In genomic region chr11:61929323-61930097, GRCm38 (mm10) we compare ENCODE assay signal across 8 mouse cellular contexts. TPM values are rescaled to one million over a fixed set of nuclear protein-coding genes. Genes with fewer than 3 reads are reported as not detected.
A peak's percentile ranks its signal among the peaks of the same experiment; 100 is the strongest.
DNase-seq lines count a peak whose midpoint lies in the region; ATAC-seq and TF ChIP-seq lines count a peak whose summit lies in the region.

No protein-coding gene starts in this region.

- TF ChIP-seq CTCF in kidney, adult 2 months (conservative IDR thresholded peaks at IDR 0.05; ENCODE audit: insufficient read depth, insufficient read length, low read depth, low read length), result no peak
- no peak for TF ChIP-seq CTCF in MEL (IDR thresholded peaks at IDR 0.05 in 2 of 3, conservative IDR thresholded peaks at IDR 0.05 in 1 of 3; ENCODE audit: control insufficient read depth in 1 of 3, insufficient read depth in 1 of 3, low read depth in 2 of 3, low read length in 3 of 3, poor library complexity in 1 of 3, severe bottlenecking in 1 of 3)

- peak; percentile 73 for ATAC-seq in forebrain, embryonic 15.5 days (replicated peaks)

- H3K9ac ChIP-seq in MEL (ENCODE audit: control insufficient read depth, low read depth, low read length, poor library complexity, severe bottlenecking), result peak overlapping the region; percentile 98
- peak overlapping the region; percentile 85 for H3K9ac ChIP-seq in forebrain, embryonic 15.5 days (replicated peaks)

- intact Hi-C loops in gastrocnemius, postnatal 36 days (cut with DNase I), result no loop called here

- H3K79me2 ChIP-seq in MEL (ENCODE audit: control insufficient read depth, insufficient read depth, low read length, poor library complexity) (peaks cover 42% of the 10 kb centered on the region), macrophage (ENCODE audit: inconsistent target) (peaks cover 51% of the 10 kb centered on the region)

- H3K27ac ChIP-seq in kidney, adult 2 months (ENCODE audit: insufficient read depth, low read depth, low read length), result peak overlapping the region; percentile 25; the same call in 1 of the 2 replicates
- H3K27ac ChIP-seq in MEL (ENCODE audit: control insufficient read depth, low read depth, low read length), result peak overlapping the region; percentile 99
- peak overlapping the region; percentile 97 for H3K27ac ChIP-seq in forebrain, embryonic 15.5 days (replicated peaks)
- peak overlapping the region; percentile 98 for H3K27ac ChIP-seq in macrophage

- peak overlapping the region; percentile 61 for H3K4me2 ChIP-seq in forebrain, embryonic 15.5 days (replicated peaks)

- H3K27me3 ChIP-seq in kidney, adult 2 months (replicated peaks; ENCODE audit: control insufficient read depth, insufficient read depth, low read length), result no peaks in the 10 kb centered on the region
- no peaks in the 10 kb centered on the region for H3K27me3 ChIP-seq in MEL (ENCODE audit: control insufficient read depth in 1 of 2, insufficient read depth in 2 of 2, low read length in 2 of 2)
- H3K27me3 ChIP-seq in forebrain, embryonic 15.5 days, result no peaks in the 10 kb centered on the region

- no peak for TF ChIP-seq RAD21 in MEL (IDR thresholded peaks at IDR 0.05; ENCODE audit: low read depth, low read length)

- no peaks in the 10 kb centered on the region for H3K9me3 ChIP-seq in MEL (replicated peaks; ENCODE audit: insufficient read depth, low read length)
- no peaks in the 10 kb centered on the region for H3K9me3 ChIP-seq in forebrain, embryonic 15.5 days

- peaks cover 9% of the 10 kb centered on the region for H3K4me1 ChIP-seq in kidney, adult 2 months (ENCODE audit: control insufficient read depth, insufficient read depth, low read length)
- peaks cover 6 to 15% of the 10 kb centered on the region in 2 experiments for H3K4me1 ChIP-seq in MEL (ENCODE audit: control insufficient read depth in 1 of 2, insufficient read depth in 2 of 2, low read length in 2 of 2)
- peaks cover 22% of the 10 kb centered on the region for H3K4me1 ChIP-seq in forebrain, embryonic 15.5 days

- TF ChIP-seq EP300 in MEL (IDR thresholded peaks at IDR 0.05; ENCODE audit: low read depth in 1 of 2, low read length in 2 of 2), result peak in 1 of 2 experiments; percentile 80; a peak in 2 of 4 replicates

- H3K4me3 ChIP-seq in kidney, adult 2 months (ENCODE audit: insufficient read depth, low read depth, low read length), result peak overlapping the region; percentile 73
- H3K4me3 ChIP-seq in MEL (ENCODE audit: control insufficient read depth in 1 of 2, insufficient read depth in 1 of 2, low read depth in 2 of 2, low read length in 2 of 2) (peak overlapping the region; percentile 87 to 99), macrophage (ENCODE audit: inconsistent target) (peak overlapping the region; percentile 54)
- peak overlapping the region; percentile 89 for H3K4me3 ChIP-seq in forebrain, embryonic 15.5 days

- no peak for DNase-seq in kidney, adult 2 months
- DNase-seq in kidney, postnatal 4 days, result no peak
- DNase-seq in MEL (ENCODE audit: low read depth, low spot score), result peak; percentile 86
- DNase-seq in cerebellum, adult 9-10 months, result no peak
- DNase-seq in layer of hippocampus, adult 9-11 months, result no peak
- no peak for DNase-seq in gastrocnemius, postnatal 36 days

- H3K36me3 ChIP-seq in kidney, adult 2 months (ENCODE audit: control insufficient read depth, insufficient read depth, low read length), result no peaks in the 10 kb centered on the region
- H3K36me3 ChIP-seq in MEL (ENCODE audit: control insufficient read depth in 1 of 2, insufficient read depth in 2 of 2, low read length in 2 of 2) (peaks cover 7 to 33% of the 10 kb centered on the region in 2 experiments; a peak in 3 of 4 replicates), macrophage (ENCODE audit: inconsistent target) (0 out of 2 replicates have a peak, but pooled peaks cover 1% of the 10 kb centered on the region)
- no peaks in the 10 kb centered on the region for H3K36me3 ChIP-seq in forebrain, embryonic 15.5 days

- WGBS in kidney, adult 2 months, result 1% methylated on average over 47 of the region's 47 CpGs
- 1% methylated on average over 46 of the region's 47 CpGs for WGBS in forebrain, embryonic 15.5 days
- 2% methylated on average over 39 of the region's 47 CpGs for WGBS in macrophage (ENCODE audit: missing documents)

- no peak for TF ChIP-seq POLR2A in kidney, adult 2 months (IDR thresholded peaks at IDR 0.05; ENCODE audit: low read depth, low read length)
- no peak; a peak in 1 of 4 replicates for TF ChIP-seq POLR2A in MEL (IDR thresholded peaks at IDR 0.05; ENCODE audit: control insufficient read depth in 1 of 2, insufficient read depth in 1 of 2, low read depth in 1 of 2, low read length in 2 of 2, poor library complexity in 1 of 2)

TF ChIP-seq in MEL, 35 proteins besides CTCF, POLR2A, EP300 and RAD21:
- TF ChIP-seq SIN3A (IDR thresholded peaks at IDR 0.05; ENCODE audit: low read length) (peak; percentile 95), POLR2AphosphoS2 (IDR thresholded peaks at IDR 0.05; ENCODE audit: low read length) (0 out of 2 replicates have a peak, but pooled peaks have one; percentile 2), ETS1 (IDR thresholded peaks at IDR 0.05; ENCODE audit: low read depth, low read length) (peak; percentile 82), ELF1 (IDR thresholded peaks at IDR 0.05; ENCODE audit: low read depth, low read length) (peak; percentile 66), MEF2A (IDR thresholded peaks at IDR 0.05; ENCODE audit: extremely low read depth, insufficient replicate concordance, low read depth, low read length, poor library complexity, severe bottlenecking) (peak; percentile 94; the same call in 1 of the 2 replicates), BHLHE40 (IDR thresholded peaks at IDR 0.05; ENCODE audit: borderline replicate concordance, low read depth, low read length) (peak; percentile 49), GATA1 (IDR thresholded peaks at IDR 0.05; ENCODE audit: low read depth, low read length) (no peak), E2F4 (IDR thresholded peaks at IDR 0.05; ENCODE audit: borderline replicate concordance, low read depth, low read length) (no peak), RCOR1 (IDR thresholded peaks at IDR 0.05; ENCODE audit: low read depth, low read length) (no peak), CHD1 (IDR thresholded peaks at IDR 0.05; ENCODE audit: low read depth, low read length) (peak; percentile 85), MAZ (IDR thresholded peaks at IDR 0.05; ENCODE audit: low read depth, low read length) (peak; percentile 10; the same call in 1 of the 2 replicates), TCF12 (IDR thresholded peaks at IDR 0.05; ENCODE audit: low read depth, low read length) (peak; percentile 30; the same call in 1 of the 2 replicates), MAFK (IDR thresholded peaks at IDR 0.05; ENCODE audit: borderline replicate concordance, low read depth, low read length) (peak; percentile 81; the same call in 1 of the 2 replicates), MYB (IDR thresholded peaks at IDR 0.05; ENCODE audit: low read depth, low read length) (no peak), MYC (IDR thresholded peaks at IDR 0.05; ENCODE audit: low read depth, low read length) (peak; percentile 86; the same call in 1 of the 2 replicates), MXI1 (IDR thresholded peaks at IDR 0.05; ENCODE audit: low read depth, low read length) (peak; percentile 93), USF1 (IDR thresholded peaks at IDR 0.05; ENCODE audit: low read depth, low read length) (no peak), MAX (IDR thresholded peaks at IDR 0.05; ENCODE audit: low read length) (peak; percentile 83), SMC3 (IDR thresholded peaks at IDR 0.05; ENCODE audit: low read depth, low read length) (no peak), TBP (IDR thresholded peaks at IDR 0.05; ENCODE audit: low read depth, low read length) (peak; percentile 54)

RNA-seq across cellular contexts. Expression of gene Akap10, which starts 0.5 kb away (rescaled TPM):
- polyA plus RNA-seq in kidney, adult 2 months (2012; rRNA removed), result 13.9 and 17.2 TPM in 2 replicates
- 20.1 and 21.7 TPM in 2 replicates for total RNA-seq in MEL (2012; rRNA removed)
- 10 to 100 TPM in 1 of 2 experiments, not detected in 1; 17.7 TPM for polyA plus RNA-seq in MEL (2012; ENCODE audit: insufficient read depth in 1 of 2, insufficient read length in 2 of 2, low read depth in 1 of 2, low replicate concordance in 2 of 2, missing spikeins in 1 of 2)
- polyA plus RNA-seq in forebrain, embryonic 15.5 days (2015; fragmentation: Nextera tagmentation; extraction: Ambion mirVana), result 15.5 and 15.8 TPM in 2 replicates
- total RNA-seq in macrophage (2018; cell fraction: chromatin; rRNA removed), result 100 to 1,000 TPM in 14 of 26 experiments, 10 to 100 TPM in 12; 23.4 to 229 (median 124) TPM
- total RNA-seq in macrophage (2018; cell fraction: cytosol; rRNA removed), result 10 to 100 TPM; 11.8 to 64.4 (median 47.3) TPM
- total RNA-seq in macrophage (2018; cell fraction: nucleus; rRNA removed), result 100 to 1,000 TPM in 7 of 26 experiments, 10 to 100 TPM in 19; 19.2 to 166 (median 75.4) TPM
- 30.0 to 39.9 TPM (median 37.1 TPM) in 3 replicates for polyA plus RNA-seq in macrophage (2018)
- 1 to 10 TPM; 8.1 to 9.0 TPM for total RNA-seq in gastrocnemius, postnatal 36 days (2021)

RNA-seq across cellular contexts. Expression of gene Specc1, which starts 27.1 kb away (rescaled TPM):
- 9.2 and 9.7 TPM in 2 replicates for polyA plus RNA-seq in kidney, adult 2 months (2012; rRNA removed)
- 2.3 and 2.5 TPM in 2 replicates for total RNA-seq in MEL (2012; rRNA removed)
- polyA plus RNA-seq in MEL (2012; ENCODE audit: insufficient read depth in 1 of 2, insufficient read length in 2 of 2, low read depth in 1 of 2, low replicate concordance in 2 of 2, missing spikeins in 1 of 2), result 1 to 10 TPM in 1 of 2 experiments, not detected in 1; 5.8 TPM
- polyA plus RNA-seq in forebrain, embryonic 15.5 days (2015; fragmentation: Nextera tagmentation; extraction: Ambion mirVana), result 10.7 and 11.7 TPM in 2 replicates
- total RNA-seq in macrophage (2018; cell fraction: chromatin; rRNA removed), result 100 to 1,000 TPM; 108 to 489 (median 223) TPM
- total RNA-seq in macrophage (2018; cell fraction: cytosol; rRNA removed), result 10 to 100 TPM; 40.0 to 93.7 (median 56.5) TPM
- 100 to 1,000 TPM in 16 of 26 experiments, 10 to 100 TPM in 10; 62.2 to 262 (median 130) TPM for total RNA-seq in macrophage (2018; cell fraction: nucleus; rRNA removed)
- polyA plus RNA-seq in macrophage (2018), result 39.2 to 116 TPM (median 77.7 TPM) in 3 replicates
- total RNA-seq in gastrocnemius, postnatal 36 days (2021), result 1 to 10 TPM; 1.9 to 2.3 TPM

Comparison
In these comparisons a context has a peak if more than half of its experiments do, and no peak if none do; other contexts are left out.
1. H3K27ac ChIP-seq: peak in every context shown above with its lines; median percentile 99 in MEL; 98 in macrophage; 97 in forebrain, embryonic 15.5 days; 25 in kidney, adult 2 months.